Mouse (Mus musculus): ENCODE measurements around the gene Olfr59. TPM values are rescaled to one million over a fixed set of nuclear protein-coding genes. Genes with fewer than 3 reads are reported as not detected.

Olfr59 gene
- not detected in 2 replicates for polyA plus RNA-seq (2015; fragmentation: Nextera tagmentation; extraction: Ambion mirVana)

- Histone ChIP-seq H3K27ac (replicated peaks) (no peak within 1 kb of the TSS), H3K9me3 (peaks cover 5% of the 10 kb centered on the region; the same call in 1 of the 2 replicates), H3K9ac (no peak within 1 kb of the TSS), H3K4me3 (no peak within 1 kb of the TSS), H3K4me2 (no peak within 1 kb of the TSS), H3K27me3 (no peaks in the 10 kb centered on the region), H3K36me3 (no peaks in the 10 kb centered on the region), H3K4me1 (replicated peaks) (no peaks in the 10 kb centered on the region)
- WGBS = 57% methylated on average over 2 of the region's 2 CpGs
- ATAC-seq (ENCODE audit: low FRiP score, low read depth) = no peak
These were observed at the start of gene Olfr59 for GRCm38 (mm10) chr11:74283436-74283835. Gene Olfr59 (plus strand): TSS chr11:74283736.

GRCm38 (mm10) chr11:74241201-74241600 lies 42.3 kb upstream of the Olfr59 start:
- Histone ChIP-seq H3K27me3 (no peaks in the 10 kb centered on the region), H3K36me3 (no peaks in the 10 kb centered on the region), H3K4me2 (no peak overlapping the region), H3K9me3 (no peaks in the 10 kb centered on the region), H3K4me3 (no peak overlapping the region), H3K27ac (replicated peaks) (no peak overlapping the region), H3K9ac (no peak overlapping the region), H3K4me1 (replicated peaks) (no peaks in the 10 kb centered on the region)
- 95% methylated on average over 3 of the region's 3 CpGs for WGBS
- ATAC-seq (ENCODE audit: low FRiP score, low read depth) = no peak

- Histone ChIP-seq H3K27me3 (no peaks in the 10 kb centered on the region), H3K27ac (replicated peaks) (no peak within 1 kb of the TSS), H3K9ac (no peak within 1 kb of the TSS), H3K36me3 (no peaks in the 10 kb centered on the region), H3K4me2 (no peak within 1 kb of the TSS), H3K9me3 (no peaks in the 10 kb centered on the region), H3K4me1 (replicated peaks) (no peaks in the 10 kb centered on the region), H3K4me3 (no peak within 1 kb of the TSS)
- 68% methylated on average over 2 of the region's 2 CpGs for WGBS
- ATAC-seq (ENCODE audit: low FRiP score, low read depth) = no peak
These were observed 24.0 kb upstream of the Olfr59 start, which contains the start of gene Olfr406 for GRCm38 (mm10) chr11:74259508-74259907. Gene Olfr406 (plus strand): TSS chr11:74259808.

GRCm38 (mm10) chr11:74287256-74287655 lies 3.7 kb downstream of the Olfr59 start:
- H3K4me2 ChIP-seq = no peak overlapping the region
- no peaks in the 10 kb centered on the region for H3K4me1 ChIP-seq (replicated peaks)
- 72% methylated on average over 2 of the region's 2 CpGs for WGBS
- H3K9me3 ChIP-seq = no peaks in the 10 kb centered on the region
- no peak overlapping the region for H3K9ac ChIP-seq
- no peaks in the 10 kb centered on the region for H3K27me3 ChIP-seq
- H3K27ac ChIP-seq (replicated peaks) = no peak overlapping the region
- no peaks in the 10 kb centered on the region for H3K36me3 ChIP-seq
- ATAC-seq (ENCODE audit: low FRiP score, low read depth) = no peak
- no peak overlapping the region for H3K4me3 ChIP-seq

DNA sequence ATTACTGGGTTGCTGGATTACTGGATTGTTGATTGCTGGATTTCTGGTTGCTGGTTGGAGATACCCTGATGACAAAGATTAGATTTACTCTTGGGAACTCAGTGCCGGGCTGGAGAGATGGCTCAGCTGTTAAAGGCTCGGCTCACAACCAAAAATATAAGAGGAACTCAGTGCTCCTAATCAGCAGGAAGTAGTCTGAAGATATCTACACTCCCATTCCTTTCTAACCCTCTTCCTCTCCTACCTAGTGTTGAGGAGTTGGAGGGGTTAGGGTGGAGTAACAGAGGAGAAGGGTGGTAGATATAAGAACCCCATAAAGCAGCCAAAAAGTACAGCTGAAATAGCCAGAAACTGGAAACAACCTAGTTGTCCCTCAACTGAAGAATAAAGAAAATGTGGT lies 42.5 kb downstream of the Olfr59 start:
- Histone ChIP-seq H3K27ac (replicated peaks) (no peak overlapping the region), H3K4me2 (no peak overlapping the region), H3K4me3 (no peak overlapping the region), H3K9me3 (no peaks in the 10 kb centered on the region), H3K27me3 (no peaks in the 10 kb centered on the region), H3K36me3 (no peaks in the 10 kb centered on the region), H3K9ac (no peak overlapping the region), H3K4me1 (replicated peaks) (no peaks in the 10 kb centered on the region)
- no peak for ATAC-seq (ENCODE audit: low FRiP score, low read depth)
- 80% methylated on average over 2 of the region's 2 CpGs for WGBS

DNA sequence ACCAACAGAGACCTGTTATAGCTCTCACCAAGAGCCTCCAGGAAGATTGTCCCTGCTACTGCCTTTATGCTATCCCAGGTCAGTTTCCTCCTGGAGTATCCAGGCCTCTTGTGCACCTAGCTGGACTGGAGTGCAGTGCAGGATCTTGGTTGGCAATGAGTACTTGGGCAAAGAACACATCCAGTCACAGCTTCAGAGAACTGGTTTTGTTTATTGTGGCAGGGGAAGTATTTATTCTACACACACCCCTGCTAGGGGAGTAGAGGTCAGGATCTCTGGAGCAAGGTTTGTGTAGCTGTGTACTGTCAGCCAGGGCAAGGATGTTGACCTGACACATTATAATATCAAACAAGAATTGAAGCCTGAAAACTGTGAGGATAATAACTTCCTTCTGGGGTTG lies 45.2 kb downstream of the Olfr59 start:
- Histone ChIP-seq H3K36me3 (no peaks in the 10 kb centered on the region), H3K4me3 (no peak overlapping the region), H3K9me3 (no peaks in the 10 kb centered on the region)

GRCm38 (mm10) chr11:74337931-74338330 lies 54.4 kb downstream of the Olfr59 start, which contains the start of gene Olfr410:
Gene Olfr410 (minus strand): TSS chr11:74338031.
- ATAC-seq (ENCODE audit: low FRiP score, low read depth) = no peak
- 89% methylated on average over 6 of the region's 6 CpGs for WGBS
- H3K4me2 ChIP-seq = no peak within 1 kb of the TSS
- H3K4me1 ChIP-seq (replicated peaks) = no peaks in the 10 kb centered on the region
- H3K36me3 ChIP-seq = no peaks in the 10 kb centered on the region
- no peak within 1 kb of the TSS for H3K9ac ChIP-seq
- no peaks in the 10 kb centered on the region for H3K27me3 ChIP-seq
- H3K4me3 ChIP-seq = no peak within 1 kb of the TSS
- H3K9me3 ChIP-seq = no peaks in the 10 kb centered on the region
- no peak within 1 kb of the TSS for H3K27ac ChIP-seq (replicated peaks)

More for the DNA sequence above, 45.2 kb downstream of the Olfr59 start:
- Histone ChIP-seq H3K27ac (replicated peaks) (no peak overlapping the region), H3K4me2 (no peak overlapping the region), H3K9ac (no peak overlapping the region), H3K4me1 (replicated peaks) (no peaks in the 10 kb centered on the region), H3K27me3 (no peaks in the 10 kb centered on the region)
- no peak for ATAC-seq (ENCODE audit: low FRiP score, low read depth)

Other genes with a start within 250 kb of the Olfr59 start
- gene Olfr139, start 227.2 kb upstream of the Olfr59 start, polyA plus RNA-seq (2015; fragmentation: Nextera tagmentation; extraction: Ambion mirVana) = not detected in 2 replicates
- not detected in 2 replicates for gene Olfr399, start 227.1 kb upstream of the Olfr59 start, polyA plus RNA-seq (2015; fragmentation: Nextera tagmentation; extraction: Ambion mirVana)
- not detected in 2 replicates for gene Zfp616, start 213.8 kb upstream of the Olfr59 start, polyA plus RNA-seq (2015; fragmentation: Nextera tagmentation; extraction: Ambion mirVana)
- gene Olfr401, start 170.0 kb upstream of the Olfr59 start, polyA plus RNA-seq (2015; fragmentation: Nextera tagmentation; extraction: Ambion mirVana) = not detected in 2 replicates
- gene Olfr402, start 130.2 kb upstream of the Olfr59 start, polyA plus RNA-seq (2015; fragmentation: Nextera tagmentation; extraction: Ambion mirVana) = not detected in 2 replicates
- gene Olfr403, start 97.5 kb upstream of the Olfr59 start, polyA plus RNA-seq (2015; fragmentation: Nextera tagmentation; extraction: Ambion mirVana) = not detected in 2 replicates
- gene Olfr43, start 72.4 kb upstream of the Olfr59 start, polyA plus RNA-seq (2015; fragmentation: Nextera tagmentation; extraction: Ambion mirVana) = not detected in 2 replicates
- not detected in 2 replicates for gene Olfr406, start 23.9 kb upstream of the Olfr59 start, polyA plus RNA-seq (2015; fragmentation: Nextera tagmentation; extraction: Ambion mirVana)
- gene Olfr410, start 54.3 kb downstream of the Olfr59 start, polyA plus RNA-seq (2015; fragmentation: Nextera tagmentation; extraction: Ambion mirVana) = not detected in 2 replicates
- gene Olfr411, start 68.9 kb downstream of the Olfr59 start, polyA plus RNA-seq (2015; fragmentation: Nextera tagmentation; extraction: Ambion mirVana) = not detected in 2 replicates
- not detected in 2 replicates for gene Olfr412, start 78.3 kb downstream of the Olfr59 start, polyA plus RNA-seq (2015; fragmentation: Nextera tagmentation; extraction: Ambion mirVana)